In genomic region chr12:30142085-30142484, GRCm38 (mm10) we compare ENCODE assay signal across 9 mouse cellular contexts. TPM values are rescaled to one million over a fixed set of nuclear protein-coding genes. Genes with fewer than 3 reads are reported as not detected.
DNase-seq lines count a peak whose midpoint lies in the region; ATAC-seq and TF ChIP-seq lines count a peak whose summit lies in the region.
"Had no signal": no experiment of that assay in that cellular context is flagged by ENCODE, and none has a peak within 500 bp of the region (broad histone marks: within the 10 kb centered on the region; RNA-seq: fewer than 3 reads in every experiment).

No protein-coding gene starts in this region.

- no peak overlapping the region for H3K4me2 ChIP-seq in liver, embryonic 11.5 days
- H3K4me2 ChIP-seq in lung, postnatal 0 days (replicated peaks; ENCODE audit: low read depth, low read length), result no peak overlapping the region

- TF ChIP-seq POLR2A in cerebellum, adult 2 months (IDR thresholded peaks at IDR 0.05; ENCODE audit: borderline replicate concordance, insufficient read depth, low read length), result no peak
- no peak for TF ChIP-seq POLR2A in liver, adult 2 months (IDR thresholded peaks at IDR 0.05; ENCODE audit: extremely low read depth, insufficient read depth, low read length)

- no peaks in the 10 kb centered on the region for H3K27me3 ChIP-seq in cerebellum, adult 2 months (ENCODE audit: control insufficient read depth, insufficient read depth, low read length)
- H3K27me3 ChIP-seq in liver, adult 2 months (ENCODE audit: control insufficient read depth, insufficient read depth, low read length), result no peaks in the 10 kb centered on the region
- no peaks in the 10 kb centered on the region for H3K27me3 ChIP-seq in liver, embryonic 11.5 days (replicated peaks; ENCODE audit: control insufficient read depth, insufficient read depth, low read length)
- no peaks in the 10 kb centered on the region for H3K27me3 ChIP-seq in lung, postnatal 0 days (replicated peaks; ENCODE audit: insufficient read depth, low read length)

- 70% methylated on average over 3 of the region's 3 CpGs for WGBS in cerebellum, adult 2 months
- 59% methylated on average over 3 of the region's 3 CpGs for WGBS in liver, adult 2 months
- 58% methylated on average over 3 of the region's 3 CpGs for WGBS in liver, embryonic 11.5 days
- WGBS in lung, postnatal 0 days, result 48% methylated on average over 3 of the region's 3 CpGs

- H3K27ac ChIP-seq in cerebellum, adult 2 months (ENCODE audit: insufficient read depth, low read length), result no peak overlapping the region
- no peak overlapping the region for H3K27ac ChIP-seq in liver, adult 2 months (replicated peaks; ENCODE audit: insufficient read depth, low read depth, low read length)
- no peak overlapping the region for H3K27ac ChIP-seq in liver, embryonic 11.5 days (ENCODE audit: low read depth, low read length)
- H3K27ac ChIP-seq in lung, postnatal 0 days (ENCODE audit: low read length), result no peak overlapping the region

- TF ChIP-seq CTCF in cerebellum, adult 2 months (IDR thresholded peaks at IDR 0.05; ENCODE audit: borderline replicate concordance, insufficient read depth, low read depth, low read length), result 0 out of 2 replicates have a peak, but pooled peaks have one; percentile 3
- peak; percentile 11; the same call in 1 of the 2 replicates for TF ChIP-seq CTCF in liver, adult 2 months (IDR thresholded peaks at IDR 0.05; ENCODE audit: low read depth, low read length)
- TF ChIP-seq CTCF in lung, postnatal 0 days (IDR thresholded peaks at IDR 0.05), result peak; percentile 50

- H3K79me2 ChIP-seq in liver, adult 2 months (ENCODE audit: control insufficient read depth, insufficient read depth, low read length), result no peaks in the 10 kb centered on the region

- DNase-seq in cerebellum, adult 2 months, result no peak
- DNase-seq in cerebellum, postnatal 4 days (ENCODE audit: low spot score in 2 of 2), result no peak
- peak; percentile 63 for DNase-seq in liver, adult 2 months (ENCODE audit: extremely low read depth, low read depth, low spot score)
- DNase-seq in liver, embryonic 11.5 days (ENCODE audit: low spot score), result no peak
- peak; percentile 33 for DNase-seq in embryo, embryonic 11 days
- DNase-seq in lung, postnatal 0 days (ENCODE audit: low spot score), result peak; percentile 29
- DNase-seq in cerebellum, adult 18-20 months, result no peak

- no peak overlapping the region for H3K9ac ChIP-seq in liver, adult 2 months (ENCODE audit: low read depth, low read length)
- H3K9ac ChIP-seq in liver, embryonic 11.5 days (ENCODE audit: low read depth, low read length), result no peak overlapping the region
- H3K9ac ChIP-seq in lung, postnatal 0 days (replicated peaks; ENCODE audit: low read depth), result no peak overlapping the region

- H3K9me3 ChIP-seq in liver, embryonic 11.5 days (ENCODE audit: control insufficient read depth, low read length), result no peaks in the 10 kb centered on the region
- H3K9me3 ChIP-seq in lung, postnatal 0 days (ENCODE audit: low read length), result no peaks in the 10 kb centered on the region

- no peak overlapping the region for H3K4me3 ChIP-seq in cerebellum, adult 2 months (replicated peaks; ENCODE audit: insufficient read depth, low read depth, low read length)
- H3K4me3 ChIP-seq in liver, adult 2 months (ENCODE audit: insufficient read depth, low read depth, low read length), result no peak overlapping the region
- no peak overlapping the region for H3K4me3 ChIP-seq in liver, embryonic 11.5 days (ENCODE audit: low read depth, low read length)
- no peak overlapping the region for H3K4me3 ChIP-seq in lung, postnatal 0 days (ENCODE audit: low read depth, low read length)

- no peaks in the 10 kb centered on the region for H3K36me3 ChIP-seq in liver, adult 2 months (ENCODE audit: control insufficient read depth, insufficient read depth, low read length)
- no peaks in the 10 kb centered on the region for H3K36me3 ChIP-seq in liver, embryonic 11.5 days (ENCODE audit: control insufficient read depth, insufficient read depth, low read length)
- no peaks in the 10 kb centered on the region for H3K36me3 ChIP-seq in lung, postnatal 0 days (ENCODE audit: insufficient read depth, low read length)

- TF ChIP-seq EP300 in lung, postnatal 0 days (IDR thresholded peaks at IDR 0.05), result no peak

- no peak for ATAC-seq in liver, embryonic 11.5 days (replicated peaks; ENCODE audit: low FRiP score)
- no peak for ATAC-seq in lung, postnatal 0 days
- ATAC-seq in erythroid progenitor cell, adult 5-6 weeks (replicated peaks; ENCODE audit: low FRiP score, poor library complexity, severe bottlenecking), result no peak

- no peaks in the 10 kb centered on the region for H3K4me1 ChIP-seq in cerebellum, adult 2 months (ENCODE audit: control insufficient read depth, insufficient read depth, low read length)
- no peaks in the 10 kb centered on the region for H3K4me1 ChIP-seq in liver, adult 2 months (ENCODE audit: control insufficient read depth, insufficient read depth, low read length)
- H3K4me1 ChIP-seq in liver, embryonic 11.5 days (replicated peaks; ENCODE audit: control insufficient read depth, insufficient read depth, low read length), result no peaks in the 10 kb centered on the region
- no peaks in the 10 kb centered on the region for H3K4me1 ChIP-seq in lung, postnatal 0 days (ENCODE audit: insufficient read depth, low read depth, low read length)

RNA-seq across cellular contexts. Expression of gene Tpo, which starts 9.7 kb away (rescaled TPM):
- 0.36 and 0.43 TPM in 2 replicates for polyA plus RNA-seq in cerebellum, adult 2 months (2012; rRNA removed)
- not detected in 2 replicates for total RNA-seq in liver, adult 2 months (2014; rRNA removed)
- polyA plus RNA-seq in liver, adult 2 months (2012; rRNA removed), result 0.44 TPM in 1 of 2 replicates, not detected in the other
- not detected in 2 replicates for polyA plus RNA-seq in liver, embryonic 11.5 days (2014; fragmentation: Nextera tagmentation; extraction: Ambion mirVana)
- not detected in 2 replicates for polyA plus RNA-seq in lung, postnatal 0 days (2015; fragmentation: Nextera tagmentation; extraction: Ambion mirVana)
- total RNA-seq in erythroid progenitor cell, adult 5-6 weeks (2015; ENCODE audit: low replicate concordance), result not detected in 2 replicates
- not detected in 2 replicates for total RNA-seq in erythroid progenitor cell, adult 5-6 weeks (2017; ENCODE audit: low replicate concordance)
- total RNA-seq: gastrocnemius, adult 8-10 months had no signal

Comparison
In these comparisons a context has a peak if more than half of its experiments do, and no peak if none do; other contexts are left out.
1. DNase-seq: peak in liver, adult 2 months (single experiment), embryo, embryonic 11 days (single experiment) and lung, postnatal 0 days (single experiment); none in cerebellum, adult 2 months (0 of 2), cerebellum, postnatal 4 days (0 of 2), liver, embryonic 11.5 days (single experiment) and cerebellum, adult 18-20 months (0 of 2).
2. Peak in every context shown above with its lines, with median percentiles within 50 percentile points of each other: CTCF ChIP-seq.